Comparison of ENCODE assay signal across 15 mouse cellular contexts in the genomic region with DNA sequence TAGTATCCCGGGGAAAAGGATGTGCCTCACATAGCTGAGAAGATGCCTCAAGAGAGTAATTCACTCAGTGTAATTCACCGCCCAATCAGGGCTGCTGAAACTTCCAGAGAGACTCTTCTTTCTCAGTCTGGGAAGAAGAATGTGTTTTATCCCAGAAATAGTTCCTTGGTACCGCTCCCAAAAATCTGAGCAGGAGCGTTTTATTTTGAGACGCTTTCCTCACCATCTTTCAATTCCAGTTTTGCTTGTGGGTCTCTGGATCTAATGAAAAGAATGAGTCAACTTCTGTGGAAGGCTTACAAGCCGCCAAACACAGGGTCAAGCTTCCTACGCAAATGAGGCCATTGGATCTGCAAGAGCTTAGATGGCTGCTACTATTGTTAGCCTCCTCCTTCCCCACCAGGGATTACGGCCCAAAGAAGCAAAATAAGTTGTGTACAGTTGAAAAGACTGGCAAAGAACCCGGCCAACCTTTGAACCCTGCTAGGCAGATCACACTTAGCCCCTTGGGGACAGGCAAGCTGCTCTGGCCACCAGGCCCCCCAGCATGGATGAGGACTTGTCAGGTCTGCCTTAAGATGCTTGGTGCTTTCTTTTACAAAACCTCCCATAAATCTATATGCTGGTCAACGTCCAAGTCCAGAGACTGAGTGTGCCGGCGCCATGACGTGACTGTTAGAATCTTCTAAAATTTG. TPM values are rescaled to one million over a fixed set of nuclear protein-coding genes. Genes with fewer than 3 reads are reported as not detected.
DNase-seq lines count a peak whose midpoint lies in the region; ATAC-seq and TF ChIP-seq lines count a peak whose summit lies in the region.
"Had no signal": no experiment of that assay in that cellular context is flagged by ENCODE, and none has a peak within 500 bp of the region (broad histone marks: within the 10 kb centered on the region; RNA-seq: fewer than 3 reads in every experiment).

No protein-coding gene starts in this region.

- H3K4me2 ChIP-seq in limb, embryonic 13.5 days (replicated peaks), result no peak overlapping the region
- H3K4me2 ChIP-seq in intestine, embryonic 15.5 days (replicated peaks), result no peak overlapping the region
- H3K4me2 ChIP-seq: embryonic facial prominence, embryonic 13.5 days; hindbrain, embryonic 13.5 days; liver, embryonic 12.5 days had no signal

- intact Hi-C loops in left cerebral cortex, postnatal 14 days (cut with DNase I), result no loop called here

- no peaks in the 10 kb centered on the region for H3K27me3 ChIP-seq in limb, embryonic 13.5 days
- H3K27me3 ChIP-seq in limb, embryonic 10.5 days (ENCODE audit: low read depth, poor library complexity, severe bottlenecking), result no peaks in the 10 kb centered on the region
- H3K27me3 ChIP-seq in intestine, embryonic 15.5 days (replicated peaks), result no peaks in the 10 kb centered on the region
- H3K27me3 ChIP-seq: embryonic facial prominence, embryonic 13.5 days; hindbrain, embryonic 13.5 days; liver, embryonic 12.5 days had no signal

- ATAC-seq in limb, embryonic 13.5 days (ENCODE audit: low FRiP score, low read depth), result 0 out of 2 replicates have a peak, but pooled peaks have one; percentile 36
- ATAC-seq in intestine, embryonic 15.5 days, result no peak
- ATAC-seq: CD4-positive, CD25-positive, alpha-beta regulatory T cell, adult 4 months; liver, embryonic 12.5 days had no signal

- H3K4me1 ChIP-seq in limb, embryonic 13.5 days, result peaks cover 7% of the 10 kb centered on the region; the same call in 1 of the 2 replicates
- peaks cover 4% of the 10 kb centered on the region; the same call in 1 of the 2 replicates for H3K4me1 ChIP-seq in limb, embryonic 10.5 days
- peaks cover 2% of the 10 kb centered on the region; the same call in 1 of the 2 replicates for H3K4me1 ChIP-seq in embryonic fibroblast, embryonic 13.5 days (ENCODE audit: control insufficient read depth, insufficient read depth, low read length)
- no peaks in the 10 kb centered on the region for H3K4me1 ChIP-seq in intestine, embryonic 15.5 days (replicated peaks)
- H3K4me1 ChIP-seq: hindbrain, embryonic 13.5 days; liver, embryonic 12.5 days had no signal

- H3K9me3 ChIP-seq in limb, embryonic 13.5 days, result no peaks in the 10 kb centered on the region
- H3K9me3 ChIP-seq in limb, embryonic 10.5 days (replicated peaks), result no peaks in the 10 kb centered on the region
- H3K9me3 ChIP-seq in intestine, embryonic 15.5 days, result no peaks in the 10 kb centered on the region
- H3K9me3 ChIP-seq: embryonic facial prominence, embryonic 13.5 days; hindbrain, embryonic 13.5 days; liver, embryonic 12.5 days had no signal

- H3K9ac ChIP-seq in limb, embryonic 13.5 days, result no peak overlapping the region
- H3K9ac ChIP-seq in intestine, embryonic 15.5 days, result no peak overlapping the region
- H3K9ac ChIP-seq: embryonic facial prominence, embryonic 13.5 days; hindbrain, embryonic 13.5 days; liver, embryonic 12.5 days had no signal

- WGBS in limb, embryonic 13.5 days, result 76% methylated on average over 13 of the region's 13 CpGs
- 85% methylated on average over 13 of the region's 13 CpGs for WGBS in limb, embryonic 10.5 days
- WGBS in intestine, embryonic 15.5 days, result 79% methylated on average over 13 of the region's 13 CpGs

- no peak overlapping the region for H3K27ac ChIP-seq in limb, embryonic 13.5 days
- H3K27ac ChIP-seq in limb, embryonic 10.5 days, result no peak overlapping the region
- peak overlapping the region; percentile 9; the same call in 1 of the 2 replicates for H3K27ac ChIP-seq in embryonic fibroblast, embryonic 13.5 days (ENCODE audit: insufficient read depth, low read length)
- H3K27ac ChIP-seq in intestine, embryonic 15.5 days, result no peak overlapping the region
- H3K27ac ChIP-seq: embryonic facial prominence, embryonic 13.5 days; hindbrain, embryonic 13.5 days; liver, embryonic 12.5 days had no signal

- H3K4me3 ChIP-seq in limb, embryonic 13.5 days, result no peak overlapping the region
- no peak overlapping the region for H3K4me3 ChIP-seq in limb, embryonic 10.5 days
- H3K4me3 ChIP-seq in embryonic fibroblast, embryonic 13.5 days (ENCODE audit: insufficient read depth, low read length), result no peak overlapping the region
- H3K4me3 ChIP-seq in intestine, embryonic 15.5 days (replicated peaks), result no peak overlapping the region
- H3K4me3 ChIP-seq: embryonic facial prominence, embryonic 13.5 days; hindbrain, embryonic 13.5 days; liver, embryonic 12.5 days had no signal

- TF ChIP-seq POLR2A in embryonic fibroblast, embryonic 13.5 days (IDR thresholded peaks at IDR 0.05; ENCODE audit: low read depth, low read length), result no peak

- no peak for TF ChIP-seq CTCF in embryonic fibroblast, embryonic 13.5 days (IDR thresholded peaks at IDR 0.05; ENCODE audit: borderline replicate concordance, insufficient read depth, low read length)

- peak; percentile 7 for DNase-seq in gastrocnemius, postnatal 10 days
- no peak for DNase-seq in gastrocnemius, postnatal 4 days (ENCODE audit: low spot score in 2 of 2)
- no peak for DNase-seq in limb, embryonic 10.5 days (ENCODE audit: low spot score)
- DNase-seq in left cerebral cortex, postnatal 14 days (ENCODE audit: low spot score in 2 of 2), result peak; percentile 71 to 85
- no peak for DNase-seq in adrenal gland, postnatal 25 days
- DNase-seq: adrenal gland, postnatal 10 days; cerebellum, adult 18-20 months; thymus, postnatal 14 days had no signal

- no peaks in the 10 kb centered on the region for H3K36me3 ChIP-seq in limb, embryonic 13.5 days
- H3K36me3 ChIP-seq in limb, embryonic 10.5 days, result no peaks in the 10 kb centered on the region
- no peaks in the 10 kb centered on the region for H3K36me3 ChIP-seq in intestine, embryonic 15.5 days
- H3K36me3 ChIP-seq: embryonic facial prominence, embryonic 13.5 days; hindbrain, embryonic 13.5 days; liver, embryonic 12.5 days had no signal

RNA-seq across cellular contexts. Expression of gene Sel1l3, which starts 57.6 kb away (rescaled TPM):
- total RNA-seq in gastrocnemius, postnatal 10 days (2021), result 10 to 100 TPM; 92.0 to 94.9 TPM
- total RNA-seq in gastrocnemius, postnatal 4 days (2021), result 10 to 100 TPM; 95.0 to 95.4 TPM
- 2.1 and 2.6 TPM in 2 replicates for polyA plus RNA-seq in limb, embryonic 13.5 days (2015; fragmentation: Nextera tagmentation; extraction: Ambion mirVana)
- polyA plus RNA-seq in limb, embryonic 10.5 days (2016; fragmentation: Nextera tagmentation; extraction: Ambion mirVana), result 0.68 and 1.2 TPM in 2 replicates
- 0.17 and 0.32 TPM in 2 replicates for polyA plus RNA-seq in embryonic fibroblast, embryonic 13.5 days (2011; ENCODE audit: insufficient read length, low read depth, missing spikeins)
- total RNA-seq in left cerebral cortex, postnatal 14 days (2021), result 10 to 100 TPM; 78.7 to 95.4 TPM
- 12.2 and 13.9 TPM in 2 replicates for polyA plus RNA-seq in intestine, embryonic 15.5 days (2015; fragmentation: Nextera tagmentation; extraction: Ambion mirVana)
- 2.0 and 3.7 TPM in 2 replicates for total RNA-seq in adrenal gland, postnatal 25 days (2021)

Comparison
In these comparisons a context has a peak if more than half of its experiments do, and no peak if none do; other contexts are left out.
1. DNase-seq: peak in gastrocnemius, postnatal 10 days (single experiment) and left cerebral cortex, postnatal 14 days (2 of 2); none in gastrocnemius, postnatal 4 days (0 of 2), limb, embryonic 10.5 days (single experiment) and adrenal gland, postnatal 25 days (single experiment).
2. RNA of gene Sel1l3, which starts 57.6 kb away (total RNA-seq): 95.0 to 95.4 TPM in gastrocnemius, postnatal 4 days, 78.7 to 95.4 TPM in left cerebral cortex, postnatal 14 days and 92.0 to 94.9 TPM in gastrocnemius, postnatal 10 days; 2.0 to 3.7 TPM in adrenal gland, postnatal 25 days; every median in the first group is over 10 times any median in the second.